Comparison of ENCODE assay signal across 12 mouse cellular contexts in the genomic region with DNA sequence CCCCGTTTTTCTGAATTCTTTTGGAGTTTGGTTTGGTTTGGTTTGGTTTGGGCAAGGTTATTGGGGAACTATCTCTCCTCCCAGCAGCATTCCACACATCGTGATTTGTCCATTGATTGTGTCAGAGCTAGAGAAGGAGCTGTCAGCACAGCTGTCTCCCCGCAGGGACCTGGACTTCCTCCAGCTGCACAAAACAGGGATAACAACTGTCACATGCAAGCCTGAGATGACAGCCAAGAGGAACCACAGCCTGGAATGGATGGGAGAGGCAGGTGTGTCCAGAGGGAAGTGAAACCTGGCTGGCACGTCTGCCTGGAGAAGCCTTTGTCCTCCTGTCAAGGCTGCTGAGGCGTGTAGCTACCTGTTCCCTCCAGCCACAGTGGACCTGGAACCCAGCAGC.
A peak's percentile ranks its signal among the peaks of the same experiment; 100 is the strongest.
DNase-seq lines count a peak whose midpoint lies in the region; ATAC-seq and TF ChIP-seq lines count a peak whose summit lies in the region.
"Had no signal": no experiment of that assay in that cellular context is flagged by ENCODE, and none has a peak within 500 bp of the region (broad histone marks: within the 10 kb centered on the region; RNA-seq: fewer than 3 reads in every experiment).

No protein-coding gene starts in this region.

- peaks cover 24% of the 10 kb centered on the region for H3K4me1 ChIP-seq in heart, adult 2 months (ENCODE audit: control insufficient read depth, insufficient read depth, low read length)
- H3K4me1 ChIP-seq in limb, embryonic 15.5 days = peaks cover 70% of the 10 kb centered on the region

- DNase-seq in gastrocnemius, adult 18-20 months (ENCODE audit: low spot score) = peak; percentile 53
- no peak for DNase-seq in gastrocnemius, postnatal 10 days
- DNase-seq in NIH3T3 (ENCODE audit: low read depth) (peak; percentile 59), MN1 (ENCODE audit: low spot score) (no peak)
- peak; percentile 62 to 79 for DNase-seq in heart, adult 2 months
- no peak for DNase-seq in cerebellum, adult 9-11 months
- no peak for DNase-seq in cerebellum, adult 9-10 months
- DNase-seq: B cell, adult 2 months; cerebellum, adult 11 months had no signal

- no peak for TF ChIP-seq POLR2A in heart, adult 2 months (IDR thresholded peaks at IDR 0.05; ENCODE audit: insufficient read depth, low read depth, low read length)

- no peaks in the 10 kb centered on the region for H3K9me3 ChIP-seq in limb, embryonic 15.5 days
- H3K9me3 ChIP-seq: forebrain, embryonic 12.5 days; lung, embryonic 15.5 days had no signal

- no peak for ATAC-seq in limb, embryonic 15.5 days (ENCODE audit: insufficient number of reproducible peaks, low FRiP score, low TSS enrichment, low read depth)

- no peak overlapping the region for H3K27ac ChIP-seq in heart, adult 2 months
- H3K27ac ChIP-seq in limb, embryonic 15.5 days = peak overlapping the region; percentile 59; the same call in 1 of the 2 replicates
- H3K27ac ChIP-seq: forebrain, embryonic 12.5 days; lung, embryonic 15.5 days had no signal

- H3K27me3 ChIP-seq in heart, adult 2 months (ENCODE audit: control insufficient read depth, insufficient read depth, low read length) = no peaks in the 10 kb centered on the region
- H3K27me3 ChIP-seq in limb, embryonic 15.5 days = no peaks in the 10 kb centered on the region

- H3K9ac ChIP-seq in heart, adult 2 months (ENCODE audit: low read depth, low read length) = no peak overlapping the region
- no peak overlapping the region for H3K9ac ChIP-seq in limb, embryonic 15.5 days
- H3K9ac ChIP-seq: forebrain, embryonic 12.5 days; lung, embryonic 15.5 days had no signal

- no peak overlapping the region for H3K4me3 ChIP-seq in heart, adult 2 months
- H3K4me3 ChIP-seq in limb, embryonic 15.5 days = no peak overlapping the region
- H3K4me3 ChIP-seq: forebrain, embryonic 12.5 days; lung, embryonic 15.5 days had no signal

- no peak overlapping the region for H3K4me2 ChIP-seq in limb, embryonic 15.5 days
- H3K4me2 ChIP-seq: forebrain, embryonic 12.5 days; lung, embryonic 15.5 days had no signal

- peak; percentile 78; the same call in 1 of the 2 replicates for TF ChIP-seq EP300 in heart, adult 2 months (IDR thresholded peaks at IDR 0.05; ENCODE audit: insufficient read depth, low read depth, low read length)

- no peaks in the 10 kb centered on the region for H3K79me2 ChIP-seq in heart, adult 2 months (replicated peaks; ENCODE audit: control insufficient read depth, insufficient read depth, low read length)

- TF ChIP-seq CTCF in heart, adult 2 months (IDR thresholded peaks at IDR 0.05) = no peak

- H3K36me3 ChIP-seq in heart, adult 2 months (ENCODE audit: control insufficient read depth, insufficient read depth, low read length) = no peaks in the 10 kb centered on the region; the same call in 1 of the 2 replicates
- H3K36me3 ChIP-seq in limb, embryonic 15.5 days = no peaks in the 10 kb centered on the region
- H3K36me3 ChIP-seq: forebrain, embryonic 12.5 days; lung, embryonic 15.5 days had no signal

- 13% methylated on average over 5 of the region's 5 CpGs for WGBS in heart, adult 2 months
- WGBS in limb, embryonic 15.5 days = 42% methylated on average over 5 of the region's 5 CpGs

- intact Hi-C loops in heart, adult 2 months (cut with DNase I) = no loop called here

Comparison
In these comparisons a context has a peak if more than half of its experiments do, and no peak if none do; other contexts are left out.
1. DNase-seq: peak in gastrocnemius, adult 18-20 months (single experiment), NIH3T3 (single experiment) and heart, adult 2 months (2 of 2); none in gastrocnemius, postnatal 10 days (single experiment), cerebellum, adult 9-11 months (single experiment), MN1 (single experiment) and cerebellum, adult 9-10 months (single experiment).